Mouse (Mus musculus) bone marrow macrophage, adult 2 months (primary cell): ENCODE data around the gene Asic2.

Experiments used
- CTCF ChIP-seq: IDR thresholded peaks from 2 replicates; pipeline ENCODE4 v1.5.1; 2012; ENCODE audit warnings: low read depth, mild to moderate bottlenecking, low read length, moderate library complexity
- POLR2A ChIP-seq: IDR thresholded peaks from 2 replicates; pipeline ENCODE4 v1.6.1; 2012; ENCODE audit warnings: mild to moderate bottlenecking, low read depth, low read length, borderline replicate concordance

DNA sequence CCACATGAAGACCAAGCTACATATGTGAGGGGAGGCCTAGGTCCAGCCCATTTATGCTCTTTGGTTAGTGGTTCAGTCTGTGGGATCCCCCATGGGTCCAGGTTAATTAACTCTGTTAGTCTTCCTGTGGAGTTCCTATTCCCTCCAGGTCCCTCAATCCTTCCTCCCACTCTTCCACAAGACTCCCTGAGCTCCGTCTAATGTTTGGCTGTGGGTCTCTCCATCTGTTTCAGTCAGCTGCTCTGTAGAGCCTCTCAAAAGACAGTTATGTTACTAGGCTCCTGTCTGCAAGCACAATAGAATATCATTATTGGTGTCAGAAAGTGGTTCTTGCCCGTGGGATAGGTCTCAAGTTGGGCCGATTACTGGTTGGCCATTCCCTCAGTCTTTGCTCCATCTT lies 1072.4 kb downstream of the Asic2 start:
- TF ChIP-seq POLR2A (no peak), CTCF (no peak)
